Mouse (Mus musculus): ENCODE results near the gene Atp6v0e2.

Atp6v0e2 gene

GRCm38 (mm10) chr6:48540721-48541120 is 3.3 kb downstream of the Atp6v0e2 start:
- DNase-seq = no peak

- DNase-seq = peak; percentile 34 to 51
Observed at GRCm38 (mm10) chr6:48541560-48542450, 4.4 kb downstream of the Atp6v0e2 start.

- DNase-seq = no peak
Observed at GRCm38 (mm10) chr6:48542631-48543030, 5.2 kb downstream of the Atp6v0e2 start.

GRCm38 (mm10) chr6:48545251-48545650 is 7.8 kb downstream of the Atp6v0e2 start:
- DNase-seq = no peak

GRCm38 (mm10) chr6:48546271-48546670 is 8.9 kb downstream of the Atp6v0e2 start:
- peak in 1 of 2 experiments; percentile 48 for DNase-seq

GRCm38 (mm10) chr6:48546858-48547257 is 9.4 kb downstream of the Atp6v0e2 start:
- DNase-seq = peak; percentile 38 to 69

GRCm38 (mm10) chr6:48548314-48548713 is 10.9 kb downstream of the Atp6v0e2 start:
- DNase-seq = no peak

GRCm38 (mm10) chr6:48552918-48553317 is 15.5 kb downstream of the Atp6v0e2 start:
- DNase-seq = peak; percentile 27 to 36

- DNase-seq = no peak
Observed at GRCm38 (mm10) chr6:48553819-48554218, 16.4 kb downstream of the Atp6v0e2 start.

GRCm38 (mm10) chr6:48554280-48555103 is 17.1 kb downstream of the Atp6v0e2 start, which contains the start of gene Lrrc61:
TSS of gene Lrrc61 (plus strand) at chr6:48554796.
- peak; percentile 98 to 99 for DNase-seq

- peak; percentile 66 to 83 for DNase-seq
Observed at GRCm38 (mm10) chr6:48555104-48555890, 17.9 kb downstream of the Atp6v0e2 start.

GRCm38 (mm10) chr6:48555956-48556355 is 18.5 kb downstream of the Atp6v0e2 start:
- no peak for DNase-seq

- no peak for DNase-seq
Observed at GRCm38 (mm10) chr6:48565693-48566310, 28.4 kb downstream of the Atp6v0e2 start.

- peak; percentile 50 to 53 for DNase-seq
Observed at GRCm38 (mm10) chr6:48566312-48566711, 28.9 kb downstream of the Atp6v0e2 start.

GRCm38 (mm10) chr6:48568036-48568984 is 30.9 kb downstream of the Atp6v0e2 start:
- peak in 1 of 2 experiments; percentile 30 for DNase-seq

- DNase-seq = no peak
Observed at GRCm38 (mm10) chr6:48569065-48569807, 31.8 kb downstream of the Atp6v0e2 start.

GRCm38 (mm10) chr6:48572014-48572413 is 34.6 kb downstream of the Atp6v0e2 start:
- no peak for DNase-seq

- DNase-seq = peak; percentile 59 to 62
Observed at GRCm38 (mm10) chr6:48572572-48573061, 35.2 kb downstream of the Atp6v0e2 start, which contains the start of gene Rarres2. TSS of gene Rarres2 (minus strand) at chr6:48572789.

- peak in 1 of 2 experiments; percentile 52 for DNase-seq
Observed at GRCm38 (mm10) chr6:48573280-48573679, 35.9 kb downstream of the Atp6v0e2 start.

GRCm38 (mm10) chr6:48573981-48574380 is 36.6 kb downstream of the Atp6v0e2 start:
- DNase-seq = no peak

Measured in lung, adult 18-20 months (tissue).